Mouse (Mus musculus): ENCODE measurements around the gene Gm10135.
"Not testable (repeated sequence)": the region's sequence is repeated elsewhere in the genome, so short reads cannot be mapped to it uniquely, and the experiment has no call there.

Gene Gm10135

GRCm38 (mm10) chr5:72974602-72975001, at the start of gene Gm10135:
TSS of gene Gm10135 (minus strand) at chr5:72974702.
- no peak for DNase-seq (ENCODE audit: low spot score)

GRCm38 (mm10) chr5:73023801-73024200, 49.3 kb upstream of the Gm10135 start:
- DNase-seq (ENCODE audit: low spot score), result no peak

DNA sequence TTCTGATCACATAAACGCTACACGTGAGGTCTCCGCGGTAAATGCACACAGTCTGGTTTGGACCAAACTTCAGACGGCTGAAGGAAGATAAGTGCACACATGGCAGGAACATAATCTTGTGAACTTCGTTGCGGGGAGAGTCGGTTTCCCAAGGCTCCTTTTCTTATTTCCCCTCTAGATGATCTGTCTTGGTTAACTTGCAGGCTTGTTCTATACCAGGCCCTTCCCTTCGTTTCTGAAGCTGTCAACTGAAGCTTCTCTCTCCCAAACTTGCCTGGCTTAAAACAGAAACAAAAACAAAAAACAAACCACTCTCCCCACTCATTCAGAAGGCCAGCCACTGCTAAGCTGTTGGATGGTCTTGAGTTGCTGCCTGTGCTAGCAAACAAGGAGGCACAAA, 40.2 kb upstream of the Gm10135 start:
- no peak for DNase-seq (ENCODE audit: low spot score)

DNA sequence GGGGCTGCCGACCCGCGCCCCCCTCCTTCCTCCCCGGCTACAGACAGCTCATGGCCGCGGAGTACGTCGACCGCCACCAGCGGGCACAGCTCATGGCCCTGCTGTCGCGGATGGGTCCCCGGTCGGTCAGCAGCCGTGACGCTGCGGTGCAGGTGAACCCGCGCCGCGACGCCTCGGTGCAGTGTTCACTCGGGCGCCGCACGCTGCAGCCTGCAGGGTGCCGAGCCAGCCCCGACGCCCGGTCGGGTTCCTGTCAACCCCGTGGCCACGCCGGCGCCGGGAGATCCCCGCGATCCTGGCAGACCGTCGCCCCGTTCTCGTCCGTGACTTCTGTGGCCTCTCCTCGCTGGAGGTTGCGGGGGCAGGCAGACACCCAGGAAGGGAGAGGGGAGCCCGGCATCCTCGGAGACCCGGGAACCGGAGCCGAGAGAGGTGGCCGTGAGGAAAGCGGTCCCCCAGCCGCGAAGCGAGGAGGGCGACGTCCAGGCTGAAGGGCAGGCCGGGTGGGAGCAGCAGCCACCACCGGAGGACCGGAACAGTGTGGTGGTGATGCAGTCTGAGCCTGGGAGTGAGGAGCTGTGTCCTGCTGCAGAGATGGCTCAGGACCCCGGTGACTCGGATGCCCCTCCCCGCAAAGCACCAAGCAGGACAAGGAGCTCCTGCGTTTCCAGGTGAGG, 39.2 kb upstream of the Gm10135 start:
- not testable (repeated sequence) for DNase-seq (ENCODE audit: low spot score)

DNA sequence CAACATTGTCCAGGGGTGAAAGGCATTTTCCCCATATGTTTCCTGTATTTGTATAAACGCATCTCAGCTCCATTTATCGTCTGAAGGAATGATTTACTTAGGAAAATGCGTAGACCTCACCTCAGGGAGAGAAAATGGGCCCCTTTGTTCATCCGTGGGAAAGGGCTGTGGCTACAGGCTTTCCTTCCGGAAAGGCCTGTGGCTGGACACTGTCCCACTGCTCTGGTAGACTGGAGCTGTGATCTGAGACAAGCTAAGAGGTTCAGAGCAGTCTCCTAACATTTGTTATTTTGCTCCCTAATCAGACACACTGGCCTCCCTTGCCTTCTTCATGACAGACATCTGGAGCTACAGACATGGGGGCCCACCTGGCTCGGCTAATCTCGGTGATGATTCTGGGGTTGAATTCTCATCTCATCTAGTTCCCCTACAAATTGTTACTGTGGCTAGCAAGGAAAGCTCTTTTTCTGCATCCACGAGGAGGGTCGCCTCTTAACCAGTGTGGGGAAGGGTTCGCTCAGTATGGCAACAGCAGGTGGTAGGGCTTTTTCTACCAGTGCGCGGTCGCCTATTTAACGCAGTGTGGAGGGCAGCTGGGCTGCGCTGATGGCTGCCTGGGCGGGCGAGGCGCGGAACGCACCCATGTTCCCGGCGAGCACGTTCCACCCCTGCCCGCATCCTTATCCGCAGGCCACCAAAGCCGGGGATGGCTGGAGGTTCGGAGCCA, 38.5 kb upstream of the Gm10135 start:
- DNase-seq (ENCODE audit: low spot score), result not testable (repeated sequence)

DNA sequence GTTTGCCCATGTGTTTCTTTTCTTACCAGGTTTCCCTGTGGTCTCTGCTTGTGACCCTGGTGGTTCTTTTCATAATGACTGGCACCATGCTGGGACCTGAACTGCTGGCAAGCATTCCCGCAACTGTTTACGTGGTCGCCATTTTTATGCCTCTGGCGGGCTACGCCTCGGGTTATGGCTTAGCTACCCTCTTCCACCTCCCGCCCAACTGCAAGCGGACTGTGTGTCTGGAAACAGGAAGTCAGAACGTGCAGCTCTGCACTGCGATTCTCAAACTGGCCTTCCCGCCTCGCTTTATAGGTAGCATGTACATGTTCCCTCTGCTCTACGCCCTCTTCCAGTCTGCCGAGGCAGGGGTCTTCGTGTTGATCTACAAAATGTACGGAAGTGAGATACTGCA, 37.3 kb upstream of the Gm10135 start:
- DNase-seq (ENCODE audit: low spot score), result not testable (repeated sequence)

GRCm38 (mm10) chr5:73008230-73008629, 33.7 kb upstream of the Gm10135 start:
- not testable (repeated sequence) for DNase-seq (ENCODE audit: low spot score)

DNA sequence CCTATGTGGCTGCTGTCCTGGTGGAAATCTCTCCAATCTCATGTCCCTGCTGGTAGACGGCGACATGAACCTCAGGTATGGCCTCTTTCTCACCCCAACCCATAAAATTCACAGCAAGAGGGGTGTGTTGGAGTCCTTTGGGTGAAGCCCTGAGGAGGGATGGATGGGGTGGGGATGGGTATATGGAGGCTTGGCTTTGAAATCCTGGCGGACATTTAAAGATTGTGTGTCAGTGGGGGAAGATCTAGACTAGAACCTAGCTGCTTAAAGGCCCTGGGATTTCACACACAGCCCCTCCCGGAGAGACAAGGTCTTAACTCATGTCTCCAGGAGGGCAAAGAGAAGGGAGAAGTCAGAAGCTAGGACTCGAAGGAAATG, 33.1 kb upstream of the Gm10135 start:
- no peak for DNase-seq (ENCODE audit: low spot score)

DNA sequence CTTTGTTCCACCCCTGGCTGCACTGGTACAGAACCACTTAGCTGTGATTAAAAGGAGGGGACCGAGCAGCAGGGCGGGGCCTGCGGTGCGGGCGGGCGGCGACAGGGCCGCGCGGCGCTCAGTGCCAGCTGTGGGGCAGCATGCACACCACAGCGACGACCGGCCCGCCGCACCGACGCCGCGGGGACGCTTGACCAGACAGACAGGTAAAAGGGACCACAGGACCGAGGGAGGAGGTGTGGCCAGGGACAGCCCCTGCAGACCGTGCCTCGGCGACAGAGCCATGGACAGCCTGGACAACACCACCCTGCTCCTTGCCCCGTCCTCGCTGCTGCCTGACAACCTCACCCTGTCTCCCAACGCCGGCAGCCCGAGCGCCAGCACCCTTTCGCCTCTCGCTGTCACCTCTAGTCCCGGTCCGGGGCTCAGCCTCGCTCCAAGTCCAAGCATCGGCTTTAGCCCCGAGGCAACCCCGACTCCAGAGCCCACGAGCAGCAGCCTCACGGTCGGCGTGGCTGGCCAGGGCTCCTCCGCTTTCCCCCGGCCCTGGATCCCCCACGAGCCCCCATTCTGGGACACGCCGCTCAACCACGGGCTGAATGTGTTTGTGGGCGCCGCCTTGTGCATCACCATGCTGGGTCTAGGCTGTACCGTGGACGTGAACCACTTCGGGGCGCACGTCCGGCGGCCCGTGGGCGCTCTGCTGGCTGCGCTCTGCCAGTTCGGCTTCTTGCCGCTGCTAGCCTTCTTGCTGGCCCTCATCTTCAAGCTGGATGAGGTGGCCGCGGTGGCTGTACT, 32.5 kb upstream of the Gm10135 start, which contains the start of gene Slc10a4:
Gene Slc10a4, plus strand, starts transcription at position 100 of the 798 bp plus-strand sequence.
- DNase-seq (ENCODE audit: low spot score), result no peak

GRCm38 (mm10) chr5:73004046-73004445, 29.5 kb upstream of the Gm10135 start:
- DNase-seq (ENCODE audit: low spot score), result no peak

GRCm38 (mm10) chr5:72998546-72998945, 24.0 kb upstream of the Gm10135 start:
- not testable (repeated sequence) for DNase-seq (ENCODE audit: low spot score)

DNA sequence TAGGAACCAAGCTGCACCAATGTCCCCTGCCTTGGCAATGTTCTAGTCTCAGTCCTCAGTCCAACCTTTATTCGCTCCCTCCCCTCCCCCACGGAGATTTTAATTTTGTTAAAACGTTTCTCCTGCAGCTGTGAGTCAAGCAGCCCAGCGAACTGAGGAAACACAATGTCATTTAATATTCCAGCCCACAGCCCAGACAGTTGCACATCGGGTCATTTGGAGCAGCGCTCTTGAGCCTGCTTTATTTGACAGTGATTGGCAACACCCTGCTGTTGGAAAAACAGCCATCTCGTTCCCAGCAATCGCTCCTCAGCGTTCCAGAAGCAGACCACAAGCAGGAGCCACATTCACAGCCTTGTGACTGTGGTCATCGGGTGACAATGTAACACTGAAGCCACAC, 20.9 kb upstream of the Gm10135 start:
- DNase-seq (ENCODE audit: low spot score), result no peak

- no peak for DNase-seq (ENCODE audit: low spot score)
These were observed 20.4 kb upstream of the Gm10135 start for GRCm38 (mm10) chr5:72994928-72995327.

DNA sequence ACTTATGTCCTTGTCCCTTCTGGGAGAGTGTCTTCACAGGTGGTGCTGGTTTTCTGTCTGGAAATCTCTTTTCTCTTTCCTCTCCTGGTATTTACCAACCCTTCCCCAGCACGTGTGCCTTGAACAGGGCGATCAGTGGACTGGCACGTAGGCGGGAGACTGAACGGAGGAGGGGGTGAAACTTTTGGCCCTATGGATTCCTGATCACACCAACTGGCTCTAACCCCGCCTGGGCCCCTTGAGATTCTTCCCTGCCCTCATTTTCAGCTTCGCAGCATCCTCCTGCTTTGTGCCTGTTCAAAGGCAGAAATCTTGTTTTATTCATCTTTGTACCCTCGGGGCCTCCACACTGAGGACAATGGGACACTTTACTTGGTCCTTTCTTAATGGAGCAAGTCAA, 19.9 kb upstream of the Gm10135 start:
- no peak for DNase-seq (ENCODE audit: low spot score)

DNA sequence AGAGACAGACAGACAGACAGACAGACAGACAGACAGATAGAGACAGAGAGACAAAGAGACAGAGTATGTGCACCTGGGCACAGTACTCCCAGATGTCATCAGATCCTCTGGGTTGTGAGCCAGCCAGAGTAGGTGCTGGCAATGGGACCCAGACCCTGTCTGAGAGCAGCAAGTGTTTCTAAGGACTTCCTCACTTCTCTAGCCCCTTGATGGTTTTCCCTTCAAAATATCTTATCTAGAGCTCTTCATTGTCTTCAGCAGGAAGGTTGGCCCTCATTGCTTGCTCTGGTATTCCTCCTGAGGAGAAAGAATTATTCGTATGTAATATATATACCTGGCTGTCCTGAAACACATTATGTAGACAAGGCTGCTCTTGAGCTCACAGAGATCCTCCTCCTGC, 18.0 kb upstream of the Gm10135 start:
- DNase-seq (ENCODE audit: low spot score), result no peak

DNA sequence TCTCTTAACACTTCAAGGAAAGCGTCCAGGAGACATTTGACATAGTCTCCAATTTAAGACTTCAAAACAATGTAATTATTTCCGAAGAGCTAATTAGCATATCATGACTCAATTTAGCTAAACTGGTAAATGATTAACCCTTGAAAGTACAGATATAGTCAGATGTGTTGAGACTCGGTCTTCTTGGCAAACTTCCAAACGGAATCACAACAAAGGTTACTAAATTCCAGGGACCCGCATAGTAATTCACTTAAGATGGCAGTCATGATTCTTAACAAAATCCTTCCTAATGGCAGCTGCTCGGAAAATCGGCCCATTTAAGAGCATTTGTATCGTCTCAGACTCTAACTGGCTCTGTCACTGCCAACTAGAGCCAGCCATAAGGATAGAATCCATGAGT, 15.3 kb upstream of the Gm10135 start:
- no peak for DNase-seq (ENCODE audit: low spot score)

GRCm38 (mm10) chr5:72987786-72988185, 13.3 kb upstream of the Gm10135 start:
- DNase-seq (ENCODE audit: low spot score), result no peak

DNA sequence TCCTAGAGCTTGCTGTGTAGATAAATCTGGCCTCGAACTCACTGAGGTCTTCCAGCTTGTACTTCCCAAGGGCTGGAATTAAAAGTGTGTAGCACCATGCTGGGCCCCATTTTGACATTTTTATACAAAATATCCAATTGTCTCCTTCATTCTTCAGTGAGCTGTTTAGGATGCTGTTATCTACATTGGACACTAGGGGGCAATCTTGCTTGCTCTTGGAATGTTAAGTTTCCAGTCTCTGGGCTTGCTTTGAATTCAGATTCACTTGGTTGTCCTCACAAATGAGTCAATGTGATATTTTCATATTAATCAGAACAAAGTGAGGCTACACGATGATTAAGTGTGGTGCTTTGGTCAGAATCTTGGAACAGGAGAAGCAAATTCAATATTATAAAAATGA, 9.6 kb upstream of the Gm10135 start:
- peak; percentile 34 for DNase-seq (ENCODE audit: low spot score)

DNA sequence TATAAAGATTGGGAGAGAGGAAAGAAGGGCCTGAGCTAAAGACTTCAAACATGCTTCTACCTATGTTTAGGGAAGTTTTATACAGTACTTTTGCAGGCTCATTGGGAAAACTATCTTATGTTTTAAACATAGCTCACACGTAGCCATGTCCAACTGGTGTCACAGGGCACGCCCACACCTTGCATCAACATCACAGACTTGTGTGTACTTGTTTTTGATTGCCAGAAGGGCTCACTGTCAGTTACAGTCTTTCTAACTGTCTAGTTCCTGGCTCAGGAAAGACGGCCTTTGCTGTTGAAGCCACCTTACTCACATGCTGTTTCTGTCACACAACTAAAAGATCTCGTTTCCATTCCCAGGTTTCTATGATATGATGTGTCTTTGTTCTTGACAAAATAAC, 2.0 kb upstream of the Gm10135 start:
- no peak for DNase-seq (ENCODE audit: low spot score)

- no peak for DNase-seq (ENCODE audit: low spot score)
These were observed 1.5 kb upstream of the Gm10135 start for GRCm38 (mm10) chr5:72975996-72976395.

DNA sequence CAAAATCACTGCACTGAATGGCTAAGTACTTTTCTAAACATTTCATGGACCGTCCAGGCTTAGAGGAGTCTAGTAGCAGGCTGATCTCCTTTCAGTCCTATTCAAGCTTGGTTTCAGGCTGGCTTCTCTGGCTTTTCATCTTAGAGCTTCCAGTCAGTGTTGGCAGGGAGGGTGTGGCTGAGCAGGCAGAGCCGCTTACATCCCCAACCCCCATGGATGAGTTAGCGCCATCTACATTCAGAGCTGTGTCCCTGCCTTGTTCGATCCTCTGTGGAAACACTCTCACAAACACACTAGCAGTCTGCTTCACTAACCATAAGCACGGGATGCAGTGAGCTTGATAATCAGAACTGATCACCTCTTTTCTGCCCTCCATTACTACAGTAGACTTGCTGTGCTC, 1.6 kb downstream of the Gm10135 start:
- no peak for DNase-seq (ENCODE audit: low spot score)

DNA sequence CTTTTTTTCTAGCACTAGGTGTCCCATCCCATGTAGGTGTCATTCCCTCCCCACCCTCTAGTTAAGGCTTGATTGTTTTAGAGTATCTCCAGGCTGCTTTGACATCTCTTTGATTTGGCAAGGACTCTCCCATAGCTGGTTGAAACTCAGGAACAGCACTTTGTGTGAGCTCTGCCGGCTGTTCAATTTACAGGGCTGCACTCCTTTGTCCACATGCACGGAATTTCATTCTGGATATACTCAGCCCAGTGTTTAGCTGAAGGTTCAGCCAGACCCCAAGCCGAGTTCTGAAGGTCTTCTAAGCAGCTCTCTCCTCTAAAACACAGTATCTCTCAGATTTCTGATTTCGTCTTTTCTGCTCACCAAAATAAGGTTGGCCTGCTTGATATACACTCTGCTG, 2.1 kb downstream of the Gm10135 start:
- DNase-seq (ENCODE audit: low spot score), result no peak

DNA sequence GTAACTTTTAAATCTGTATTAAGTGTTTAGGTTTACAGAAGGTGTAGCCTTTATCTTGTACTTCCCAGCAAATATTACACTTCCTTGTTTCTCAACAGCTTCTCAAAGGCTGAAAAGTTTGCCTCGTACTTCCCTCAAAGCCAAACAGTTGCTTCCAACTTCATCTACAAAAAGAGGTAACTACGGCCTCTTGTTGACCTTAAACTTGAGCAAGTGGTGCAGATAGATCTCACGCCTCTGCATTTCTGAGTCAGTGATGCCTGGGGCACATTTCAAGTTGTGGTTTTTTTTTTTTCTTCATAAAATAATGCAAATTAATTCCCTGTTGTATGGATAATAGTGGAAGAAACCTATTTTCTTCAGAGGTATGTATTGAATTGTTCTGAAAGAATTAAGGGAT, 8.8 kb downstream of the Gm10135 start:
- no peak for DNase-seq (ENCODE audit: low spot score)

Measured in c-Kit-positive CD71-positive TER-119-positive erythroid progenitor cells, embryonic 14.5 days (primary cell).